Mouse (Mus musculus): Measurements from ENCODE around the gene Hoxb9.

- TF ChIP-seq CTCF (IDR thresholded peaks at IDR 0.05; ENCODE audit: extremely low read depth, insufficient read depth, insufficient read length, insufficient replicate concordance), result no peak
- TF ChIP-seq POLR2A (IDR thresholded peaks at IDR 0.05; ENCODE audit: low read depth, low read length), result no peak
Observed at GRCm38 (mm10) chr11:96301064-96301431, 29.8 kb downstream of the Hoxb9 start.

All from spleen, adult 2 months (tissue).